Mouse (Mus musculus) spleen, adult 2 months (tissue): ENCODE data around the gene Plod3. TPM values are rescaled to one million over a fixed set of nuclear protein-coding genes. Genes with fewer than 3 reads are reported as not detected.

ENCODE experiments used
- DNase-seq, 2 experiments: peaks; one replicate each; pipeline versions ENCODE4 v3.0.0 to v3.0.0-alpha.2; 2012 to 2021; ENCODE audit warnings: low spot score in 2 of 2, low read depth in 1 of 2
- H3K27ac ChIP-seq: fragments of 200-500 bp; 2 replicates; pipeline ENCODE4 v1.5.1; 2012; ENCODE audit warnings: low read length, inconsistent platforms; ENCODE audit not compliant: insufficient read depth
- H3K27me3 ChIP-seq: fragments of 200-500 bp; 2 replicates; pipeline ENCODE4 v1.6.1; 2012; ENCODE audit warnings: mild to moderate bottlenecking, moderate library complexity, low read length, inconsistent platforms; ENCODE audit not compliant: control insufficient read depth, insufficient read depth
- H3K36me3 ChIP-seq: fragments of 200-500 bp; 2 replicates; pipeline ENCODE4 v1.6.1; 2012; ENCODE audit warnings: mild to moderate bottlenecking, low read length, inconsistent platforms; ENCODE audit not compliant: control insufficient read depth, insufficient read depth
- H3K4me1 ChIP-seq: fragments of 200-500 bp; 2 replicates; pipeline ENCODE4 v1.6.1; 2011; ENCODE audit warnings: inconsistent platforms; ENCODE audit not compliant: control insufficient read depth, insufficient read depth, insufficient read length
- H3K4me3 ChIP-seq: fragments of 200-500 bp; 2 replicates; pipeline ENCODE4 v1.5.1; 2011; ENCODE audit warnings: mild to moderate bottlenecking, inconsistent platforms; ENCODE audit not compliant: insufficient read depth, insufficient read length; ENCODE audit errors: extremely low read depth
- CTCF ChIP-seq: fragments of 200-500 bp; IDR thresholded peaks from 2 replicates; pipeline ENCODE4 v1.5.1; 2011; ENCODE audit warnings: mild to moderate bottlenecking, inconsistent platforms; ENCODE audit not compliant: insufficient read depth, insufficient read length, insufficient replicate concordance; ENCODE audit errors: extremely low read depth
- POLR2A ChIP-seq: fragments of 200-500 bp; IDR thresholded peaks from 2 replicates; pipeline ENCODE4 v1.6.1; 2011; ENCODE audit warnings: low read depth, low read length, inconsistent platforms
- WGBS: fragments of 180-500 bp; shearing (Covaris S2); methylation state at CpG from one replicate; pipeline ENCODE4 v1.1.7; 2018; 5-methylcytosine and 5-hydroxymethylcytosine counted together
- polyA plus RNA-seq: library from polyadenylated mRNA; depleted of rRNA; stranded (reverse); fragments of >200 nt; gene quantifications from 2 replicates; pipeline ENCODE4 v1.2.3, GENCODE M21; 2012; rRNA removed

The Plod3 gene
- polyA plus RNA-seq, 1 experiment: 37.2 TPM

GRCm38 (mm10) chr5:137036211-137036610 lies 49.4 kb downstream of the Plod3 start:
- Histone ChIP-seq H3K4me3 (no peak overlapping the region), H3K36me3 (peaks cover 18% of the 10 kb centered on the region), H3K27me3 (peaks cover 9% of the 10 kb centered on the region), H3K27ac (no peak overlapping the region), H3K4me1 (peaks cover 17% of the 10 kb centered on the region)
- 92% methylated on average over 13 of the region's 13 CpGs for whole genome bisulfite sequencing
- TF ChIP-seq POLR2A (no peak), CTCF (no peak)
- no peak for DNase-seq

- H3K27me3 ChIP-seq: no peaks in the 10 kb centered on the region
- TF ChIP-seq CTCF: no peak
- no peak for TF ChIP-seq POLR2A
- H3K36me3 ChIP-seq: peaks cover 26% of the 10 kb centered on the region
- H3K4me1 ChIP-seq: no peaks in the 10 kb centered on the region
- no peak for DNase-seq
- no peak overlapping the region for H3K4me3 ChIP-seq
- no peak overlapping the region for H3K27ac ChIP-seq
- 93% methylated on average over 10 of the region's 10 CpGs for WGBS
These were observed 52.6 kb downstream of the Plod3 start for GRCm38 (mm10) chr5:137039453-137039852.

GRCm38 (mm10) chr5:137041442-137041841 lies 54.6 kb downstream of the Plod3 start:
- WGBS: 91% methylated on average over 10 of the region's 10 CpGs
- Histone ChIP-seq H3K36me3 (peaks cover 26% of the 10 kb centered on the region), H3K4me1 (peaks cover 6% of the 10 kb centered on the region; the same call in 1 of the 2 replicates), H3K27me3 (no peaks in the 10 kb centered on the region), H3K27ac (no peak overlapping the region), H3K4me3 (no peak overlapping the region)
- TF ChIP-seq CTCF: no peak
- no peak for TF ChIP-seq POLR2A
- no peak for DNase-seq

- Histone ChIP-seq H3K27me3 (no peaks in the 10 kb centered on the region), H3K36me3 (peaks cover 12% of the 10 kb centered on the region), H3K27ac (no peak overlapping the region), H3K4me3 (no peak overlapping the region), H3K4me1 (peaks cover 6% of the 10 kb centered on the region; the same call in 1 of the 2 replicates)
- TF ChIP-seq POLR2A (no peak), CTCF (no peak)
- WGBS: 95% methylated on average over 7 of the region's 7 CpGs
- no peak for DNase-seq
These were observed 57.2 kb downstream of the Plod3 start for GRCm38 (mm10) chr5:137043997-137044396.

GRCm38 (mm10) chr5:137045402-137046323 lies 58.8 kb downstream of the Plod3 start, which contains the start of gene Ap1s1:
Gene Ap1s1 (minus strand): TSS chr5:137046135.
- Histone ChIP-seq H3K27ac (0 out of 2 replicates have a peak within 1 kb of the TSS, but pooled peaks have one; percentile 8), H3K36me3 (peaks cover 7% of the 10 kb centered on the region), H3K4me1 (peaks cover 6% of the 10 kb centered on the region; the same call in 1 of the 2 replicates), H3K4me3 (peak within 1 kb of the TSS; percentile 80), H3K27me3 (no peaks in the 10 kb centered on the region)
- DNase-seq: peak; percentile 87 to 93
- WGBS: under 1% methylated on average over 48 of the region's 48 CpGs
- TF ChIP-seq POLR2A (no peak), CTCF (no peak)

Other genes starting within 250 kb of the Plod3 start
- 0.87 and 0.98 TPM in 2 replicates for gene Col26a1, start 103.8 kb upstream of the Plod3 start, polyA plus RNA-seq
- 6.3 and 8.3 TPM in 2 replicates for gene Ift22, start 78.9 kb upstream of the Plod3 start, polyA plus RNA-seq
- gene Fis1, start 33.7 kb upstream of the Plod3 start, polyA plus RNA-seq: 130 and 172 TPM in 2 replicates
- gene Cldn15, start 20.4 kb upstream of the Plod3 start, polyA plus RNA-seq: 2.6 and 3.4 TPM in 2 replicates
- gene Znhit1, start 1.0 kb downstream of the Plod3 start, polyA plus RNA-seq: 32.4 and 41.5 TPM in 2 replicates
- not detected in 2 replicates for gene Vgf, start 39.4 kb downstream of the Plod3 start, polyA plus RNA-seq
- 15.0 and 16.2 TPM in 2 replicates for gene Ap1s1, start 59.1 kb downstream of the Plod3 start, polyA plus RNA-seq
- gene Serpine1, start 85.2 kb downstream of the Plod3 start, polyA plus RNA-seq: 1.6 and 2.1 TPM in 2 replicates
- 26.6 and 28.6 TPM in 2 replicates for gene Trim56, start 129.2 kb downstream of the Plod3 start, polyA plus RNA-seq
- 0.07 TPM in 1 of 2 replicates, not detected in the other for gene Muc3, start 162.3 kb downstream of the Plod3 start, polyA plus RNA-seq
- gene Muc3a, start 225.4 kb downstream of the Plod3 start, polyA plus RNA-seq: 2.6 and 4.0 TPM in 2 replicates